Mouse (Mus musculus): ENCODE measurements at regions not wholly inside any gene's neighbourhood (a gene's known extent, or its start where the extent isn't known, plus 50 kb on each side); places are given as distances from the start of the nearest gene placed in this dataset.

- no peak for TF ChIP-seq MYOG (IDR thresholded peaks at IDR 0.05; ENCODE audit: control insufficient read depth, extremely low read depth, insufficient read length)
- no peak for TF ChIP-seq CTCF (IDR thresholded peaks at IDR 0.05; ENCODE audit: control insufficient read depth, insufficient read depth, insufficient read length)
- no peak for TF ChIP-seq MYOD1 (IDR thresholded peaks at IDR 0.05; ENCODE audit: control insufficient read depth, insufficient read length, low read depth)
- TF ChIP-seq USF1 (IDR thresholded peaks at IDR 0.05; ENCODE audit: low read depth) = no peak
- TF ChIP-seq MAX (IDR thresholded peaks at IDR 0.05) = no peak
- TF ChIP-seq CEBPB (IDR thresholded peaks at IDR 0.05; ENCODE audit: low read depth) = no peak
Observed at GRCm38 (mm10) chr4:8398969-8399368, 160.1 kb upstream of the Car8 start.
